ENCODE assay signal across 8 mouse cellular contexts in genomic region chr1:86582451-86583096, GRCm38 (mm10). TPM values are rescaled to one million over a fixed set of nuclear protein-coding genes. Genes with fewer than 3 reads are reported as not detected.
DNase-seq lines count a peak whose midpoint lies in the region; ATAC-seq and TF ChIP-seq lines count a peak whose summit lies in the region.

Gene Pde6d (minus strand): TSS chr1:86582629.
Gene Cops7b (plus strand): TSS chr1:86582904.

- H3K4me2 ChIP-seq in forebrain, embryonic 13.5 days: peak within 1 kb of the TSS; percentile 82
- peak within 1 kb of the TSS; percentile 95 for H3K4me2 ChIP-seq in liver, postnatal 0 days (ENCODE audit: low read depth, low read length)
- H3K4me2 ChIP-seq in neural tube, embryonic 14.5 days (ENCODE audit: low read depth, low read length): peak within 1 kb of the TSS; percentile 72

- no peak for TF ChIP-seq POLR2A in ES-Bruce4 (IDR thresholded peaks at IDR 0.05; ENCODE audit: insufficient read depth, low read length)

- H3K36me3 ChIP-seq in ES-Bruce4 (ENCODE audit: control insufficient read depth, insufficient read depth, low read length, poor library complexity, severe bottlenecking): no peaks in the 10 kb centered on the region
- H3K36me3 ChIP-seq in forebrain, embryonic 13.5 days (ENCODE audit: poor library complexity, severe bottlenecking): 0 out of 2 replicates have a peak, but pooled peaks cover 5% of the 10 kb centered on the region
- H3K36me3 ChIP-seq in liver, postnatal 0 days (replicated peaks; ENCODE audit: insufficient read depth, low read length): no peaks in the 10 kb centered on the region
- H3K36me3 ChIP-seq in neural tube, embryonic 14.5 days (ENCODE audit: control insufficient read depth, insufficient read depth, low read length): no peaks in the 10 kb centered on the region

- no peaks in the 10 kb centered on the region for H3K4me1 ChIP-seq in ES-Bruce4 (ENCODE audit: control insufficient read depth, insufficient read depth, low read length)
- peaks cover 25% of the 10 kb centered on the region for H3K4me1 ChIP-seq in forebrain, embryonic 13.5 days
- peaks cover 33% of the 10 kb centered on the region for H3K4me1 ChIP-seq in liver, postnatal 0 days (ENCODE audit: insufficient read depth)
- H3K4me1 ChIP-seq in neural tube, embryonic 14.5 days (ENCODE audit: control insufficient read depth, insufficient read depth, low read length): peaks cover 11% of the 10 kb centered on the region

- H3K27ac ChIP-seq in ES-Bruce4 (ENCODE audit: insufficient read depth, low read length): no peak within 1 kb of the TSS
- H3K27ac ChIP-seq in forebrain, embryonic 13.5 days: peak within 1 kb of the TSS; percentile 68
- H3K27ac ChIP-seq in liver, postnatal 0 days (ENCODE audit: low read depth): peak within 1 kb of the TSS; percentile 67
- H3K27ac ChIP-seq in neural tube, embryonic 14.5 days (ENCODE audit: low read depth, low read length): peak within 1 kb of the TSS; percentile 73; the same call in 1 of the 2 replicates

- TF ChIP-seq CTCF in ES-Bruce4 (IDR thresholded peaks at IDR 0.05; ENCODE audit: low read depth, low read length): no peak
- TF ChIP-seq CTCF in liver, postnatal 0 days (IDR thresholded peaks at IDR 0.05; ENCODE audit: low read depth): no peak

- ATAC-seq in cerebellum, adult (ENCODE audit: insufficient number of reproducible peaks, low FRiP score, low TSS enrichment): peak; percentile 99
- peak; percentile 98 for ATAC-seq in forebrain, embryonic 13.5 days
- peak; percentile 97 for ATAC-seq in liver, postnatal 0 days
- peak; percentile 98 for ATAC-seq in neural tube, embryonic 14.5 days (ENCODE audit: low read depth)

- H3K9ac ChIP-seq in ES-Bruce4 (ENCODE audit: low read depth, poor library complexity, severe bottlenecking): peak within 1 kb of the TSS; percentile 72
- peak within 1 kb of the TSS; percentile 92 for H3K9ac ChIP-seq in forebrain, embryonic 13.5 days
- H3K9ac ChIP-seq in liver, postnatal 0 days (replicated peaks): peak within 1 kb of the TSS; percentile 85
- peak within 1 kb of the TSS; percentile 83 for H3K9ac ChIP-seq in neural tube, embryonic 14.5 days (replicated peaks; ENCODE audit: low read depth, low read length)

- intact Hi-C loops in heart, postnatal 10 days (cut with DNase I): no loop called here

- no peak for TF ChIP-seq EP300 in ES-Bruce4 (IDR thresholded peaks at IDR 0.05; ENCODE audit: insufficient read depth, low read depth, low read length)
- TF ChIP-seq EP300 in liver, postnatal 0 days (IDR thresholded peaks at IDR 0.05; ENCODE audit: low read depth): no peak

- H3K9me3 ChIP-seq in ES-Bruce4 (replicated peaks; ENCODE audit: control insufficient read depth, insufficient read depth, low read length, poor library complexity, severe bottlenecking): no peaks in the 10 kb centered on the region
- H3K9me3 ChIP-seq in forebrain, embryonic 13.5 days (replicated peaks): no peaks in the 10 kb centered on the region
- H3K9me3 ChIP-seq in liver, postnatal 0 days (ENCODE audit: low read length): no peaks in the 10 kb centered on the region
- H3K9me3 ChIP-seq in neural tube, embryonic 14.5 days (ENCODE audit: control insufficient read depth, low read length): no peaks in the 10 kb centered on the region

- H3K4me3 ChIP-seq in ES-Bruce4 (ENCODE audit: low read depth, low read length): peak within 1 kb of the TSS; percentile 81
- H3K4me3 ChIP-seq in forebrain, embryonic 13.5 days: peak within 1 kb of the TSS; percentile 87
- peak within 1 kb of the TSS; percentile 85 for H3K4me3 ChIP-seq in liver, postnatal 0 days (ENCODE audit: low read depth, low read length)
- H3K4me3 ChIP-seq in neural tube, embryonic 14.5 days (ENCODE audit: low read depth, low read length): peak within 1 kb of the TSS; percentile 80

- under 1% methylated on average over 26 of the region's 26 CpGs for WGBS in forebrain, embryonic 13.5 days
- under 1% methylated on average over 26 of the region's 26 CpGs for WGBS in large intestine, adult 2 months
- WGBS in liver, postnatal 0 days (ENCODE audit: insufficient replicate concordance): under 1% methylated on average over 26 of the region's 26 CpGs
- under 1% methylated on average over 26 of the region's 26 CpGs for WGBS in neural tube, embryonic 14.5 days

- DNase-seq in heart, postnatal 10 days: peak; percentile 98 to 99
- DNase-seq in large intestine, adult 2 months (ENCODE audit: low read depth, low spot score): peak; percentile 97
- DNase-seq in liver, postnatal 0 days: peak; percentile 93
- peak; percentile 94 for DNase-seq in testis, postnatal 10 days (ENCODE audit: low spot score)

- no peaks in the 10 kb centered on the region for H3K27me3 ChIP-seq in ES-Bruce4 (ENCODE audit: control insufficient read depth, insufficient read depth, low read length, poor library complexity, severe bottlenecking)
- H3K27me3 ChIP-seq in forebrain, embryonic 13.5 days: no peaks in the 10 kb centered on the region
- H3K27me3 ChIP-seq in liver, postnatal 0 days (ENCODE audit: insufficient read depth, low read length): no peaks in the 10 kb centered on the region
- no peaks in the 10 kb centered on the region for H3K27me3 ChIP-seq in neural tube, embryonic 14.5 days (ENCODE audit: control insufficient read depth, insufficient read depth, low read length)

RNA-seq across cellular contexts. Expression of gene Pde6d, which starts in this region (rescaled TPM):
- polyA plus RNA-seq in ES-Bruce4 (2011; ENCODE audit: insufficient read depth, insufficient read length, low read depth, missing spikeins): 23.5 and 30.1 TPM in 2 replicates
- polyA plus RNA-seq in forebrain, embryonic 13.5 days (2015; fragmentation: Nextera tagmentation; extraction: Ambion mirVana): 78.5 and 84.4 TPM in 2 replicates
- 10 to 100 TPM; 37.9 to 40.9 TPM for total RNA-seq in heart, postnatal 10 days (2021)
- polyA plus RNA-seq in large intestine, adult 2 months (2012; rRNA removed): 13.8 and 15.2 TPM in 2 replicates
- polyA plus RNA-seq in liver, postnatal 0 days (2015; fragmentation: Nextera tagmentation; extraction: Ambion mirVana): 25.2 and 29.6 TPM in 2 replicates
- 92.9 and 97.4 TPM in 2 replicates for polyA plus RNA-seq in neural tube, embryonic 14.5 days (2014; fragmentation: Nextera tagmentation; extraction: Ambion mirVana)

RNA-seq across cellular contexts. Expression of gene Cops7b, which starts in this region (rescaled TPM):
- polyA plus RNA-seq in ES-Bruce4 (2011; ENCODE audit: insufficient read depth, insufficient read length, low read depth, missing spikeins): 31.7 and 36.2 TPM in 2 replicates
- polyA plus RNA-seq in forebrain, embryonic 13.5 days (2015; fragmentation: Nextera tagmentation; extraction: Ambion mirVana): 60.5 and 64.7 TPM in 2 replicates
- total RNA-seq in heart, postnatal 10 days (2021): 10 to 100 TPM; 11.0 to 12.6 TPM
- 26.6 and 27.9 TPM in 2 replicates for polyA plus RNA-seq in large intestine, adult 2 months (2012; rRNA removed)
- 8.5 and 9.8 TPM in 2 replicates for polyA plus RNA-seq in liver, postnatal 0 days (2015; fragmentation: Nextera tagmentation; extraction: Ambion mirVana)
- 52.1 and 55.7 TPM in 2 replicates for polyA plus RNA-seq in neural tube, embryonic 14.5 days (2014; fragmentation: Nextera tagmentation; extraction: Ambion mirVana)
